Mouse (Mus musculus) T-helper 2 cell (primary cell): ENCODE measurements around the gene Dnajc28.
"Not testable (repeated sequence)": the region's sequence is repeated elsewhere in the genome, so short reads cannot be mapped to it uniquely, and the experiment has no call there.

Source experiments
- in situ Hi-C: fragments of 300-600 bp; cut with MboI, MseI; formaldehyde crosslinking; loops from one replicate; pipeline ENCODE4 v1.15.1; 2025; ENCODE audit warnings: high pct_unique_total_duplicates

Dnajc28 gene

DNA sequence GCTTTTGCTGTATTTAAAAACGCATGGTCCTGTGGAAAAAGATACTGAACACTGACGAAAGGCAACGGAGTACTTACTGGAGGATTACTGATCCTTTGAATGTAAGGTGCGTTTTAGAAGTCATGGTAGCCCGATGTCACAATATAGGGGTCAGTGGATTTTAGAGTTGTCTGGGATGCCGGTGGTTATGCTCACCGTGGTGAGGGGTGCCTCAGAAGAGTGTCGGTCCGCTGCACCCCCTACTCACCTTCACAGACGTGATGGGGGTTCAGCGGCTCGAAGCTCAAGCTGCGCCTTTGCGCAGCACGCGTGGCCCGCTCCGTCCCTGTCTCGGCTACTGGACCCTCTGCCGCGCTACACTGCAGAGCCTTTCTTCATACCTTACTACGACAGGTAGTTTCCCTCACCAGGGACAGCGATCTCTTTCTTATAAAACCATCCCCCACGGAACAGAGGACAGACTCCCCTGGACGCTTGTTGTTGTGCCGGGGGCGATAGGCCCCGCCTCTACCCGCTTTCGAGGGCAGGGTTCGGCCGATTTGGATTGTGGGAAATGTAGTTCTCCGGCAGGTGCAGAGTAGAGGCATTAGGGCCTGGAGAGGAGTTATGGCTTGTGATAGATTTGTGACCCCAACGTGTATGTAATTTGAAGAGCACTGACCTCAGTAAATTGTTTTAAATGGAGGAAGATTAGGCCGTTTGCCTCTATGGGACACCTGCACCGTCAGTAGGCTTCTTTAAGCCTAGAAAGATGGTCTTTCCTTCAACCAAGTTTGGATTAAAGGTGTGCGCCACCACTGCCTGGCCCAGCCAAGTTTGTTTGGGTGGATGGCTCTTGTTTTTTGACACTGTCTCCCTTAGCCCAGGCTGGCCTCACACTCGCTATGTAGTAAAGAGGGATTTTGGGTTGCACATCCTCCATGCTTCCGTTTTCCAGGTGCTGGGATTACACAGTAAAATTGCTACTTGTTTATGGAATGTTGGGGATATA is at the start of gene Dnajc28:
TSS of gene Dnajc28 (minus strand) at position 516 of the 991 bp plus-strand sequence.
- in situ Hi-C loops = loop anchor here (25.0 kb wide), 1 partner anchor 832 kb away; no protein-coding TSS in a partner anchor

- in situ Hi-C loops = no loop called here
These were observed 45.0 kb upstream of the Dnajc28 start for GRCm38 (mm10) chr16:91663795-91664194.

GRCm38 (mm10) chr16:91662336-91662735 is 43.5 kb upstream of the Dnajc28 start:
- in situ Hi-C loops = no loop called here

- in situ Hi-C loops = no loop called here
These were observed 42.6 kb upstream of the Dnajc28 start for GRCm38 (mm10) chr16:91661397-91661796.

GRCm38 (mm10) chr16:91659798-91660197 is 41.0 kb upstream of the Dnajc28 start:
- in situ Hi-C loops = no loop called here

GRCm38 (mm10) chr16:91658471-91658870 is 39.6 kb upstream of the Dnajc28 start:
- in situ Hi-C loops = no loop called here

DNA sequence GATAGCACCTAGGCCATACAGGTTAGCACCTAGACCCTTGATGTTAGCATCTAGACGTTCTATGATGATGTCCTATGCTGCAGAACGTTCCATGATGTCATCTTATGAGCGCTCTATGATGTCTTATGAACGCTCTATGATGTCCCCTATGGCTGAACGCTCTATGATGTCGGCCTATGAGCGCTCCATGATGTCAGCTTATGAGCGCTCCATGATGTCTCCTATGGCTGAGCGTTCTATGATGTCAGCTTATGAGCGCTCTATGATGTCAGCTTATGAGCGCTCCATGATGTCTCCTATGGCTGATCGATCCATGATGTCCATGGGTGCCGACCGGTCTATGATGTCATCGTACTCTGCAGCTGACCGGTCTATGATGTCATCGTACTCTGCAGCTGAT is 38.5 kb upstream of the Dnajc28 start:
- in situ Hi-C loops = no loop called here

DNA sequence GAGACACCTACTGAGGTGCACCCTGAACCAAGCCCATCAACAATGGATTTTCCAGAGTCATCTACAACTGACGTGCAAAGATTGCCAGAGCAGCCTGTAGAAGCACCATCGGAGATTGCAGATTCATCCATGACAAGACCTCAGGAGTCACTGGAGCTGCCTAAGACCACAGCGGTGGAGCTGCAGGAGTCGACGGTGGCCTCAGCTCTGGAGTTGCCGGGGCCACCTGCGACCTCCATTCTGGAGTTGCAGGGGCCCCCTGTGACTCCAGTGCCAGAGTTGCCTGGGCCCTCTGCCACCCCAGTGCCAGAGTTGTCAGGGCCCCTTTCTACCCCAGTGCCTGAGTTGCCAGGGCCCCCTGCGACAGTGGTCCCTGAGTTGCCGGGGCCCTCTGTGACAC is 36.5 kb upstream of the Dnajc28 start:
- in situ Hi-C loops = no loop called here

DNA sequence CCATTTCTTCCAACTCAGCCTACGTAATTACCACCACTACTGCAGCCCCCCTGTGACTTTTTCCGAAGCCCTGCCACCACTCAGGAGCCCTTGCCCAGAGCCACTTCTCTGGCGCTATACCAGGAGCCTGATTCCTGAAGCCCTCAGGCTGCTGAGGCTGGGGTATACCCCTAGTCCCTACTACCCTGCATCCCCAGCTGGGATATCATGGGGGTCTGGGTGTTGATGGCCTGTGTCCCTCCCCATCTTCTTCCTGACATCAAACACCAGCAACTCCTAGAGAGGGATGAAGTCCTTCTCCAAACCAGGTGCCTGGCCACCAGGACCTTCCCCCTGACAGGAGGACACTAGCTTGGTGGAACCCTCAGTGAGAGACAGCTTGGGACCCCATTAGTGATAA is 33.4 kb upstream of the Dnajc28 start:
- in situ Hi-C loops = no loop called here

DNA sequence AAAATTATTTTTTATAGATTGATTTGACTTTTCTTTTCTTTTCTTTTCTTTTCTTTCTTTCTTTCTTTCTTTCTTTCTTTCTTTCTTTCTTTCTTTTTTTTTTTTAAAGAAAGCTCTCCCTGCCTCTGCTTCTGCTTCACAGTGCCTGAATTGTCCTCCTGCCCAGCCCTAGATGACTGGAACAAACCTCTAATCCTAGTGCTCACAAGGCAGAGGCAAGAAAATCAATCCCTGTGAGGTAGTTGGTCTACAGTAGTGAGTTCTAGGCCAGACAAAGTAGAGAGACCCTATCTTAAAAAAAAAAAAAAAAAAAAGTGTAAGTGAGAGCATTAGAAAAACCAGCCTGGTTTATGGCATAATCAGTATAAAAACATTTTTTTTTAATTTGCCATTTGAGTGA is 31.0 kb upstream of the Dnajc28 start:
- in situ Hi-C loops = no loop called here

- in situ Hi-C loops = no loop called here
These were observed 30.4 kb upstream of the Dnajc28 start for GRCm38 (mm10) chr16:91649246-91649645.

- in situ Hi-C loops = no loop called here
These were observed 29.4 kb upstream of the Dnajc28 start for GRCm38 (mm10) chr16:91648220-91648550.

DNA sequence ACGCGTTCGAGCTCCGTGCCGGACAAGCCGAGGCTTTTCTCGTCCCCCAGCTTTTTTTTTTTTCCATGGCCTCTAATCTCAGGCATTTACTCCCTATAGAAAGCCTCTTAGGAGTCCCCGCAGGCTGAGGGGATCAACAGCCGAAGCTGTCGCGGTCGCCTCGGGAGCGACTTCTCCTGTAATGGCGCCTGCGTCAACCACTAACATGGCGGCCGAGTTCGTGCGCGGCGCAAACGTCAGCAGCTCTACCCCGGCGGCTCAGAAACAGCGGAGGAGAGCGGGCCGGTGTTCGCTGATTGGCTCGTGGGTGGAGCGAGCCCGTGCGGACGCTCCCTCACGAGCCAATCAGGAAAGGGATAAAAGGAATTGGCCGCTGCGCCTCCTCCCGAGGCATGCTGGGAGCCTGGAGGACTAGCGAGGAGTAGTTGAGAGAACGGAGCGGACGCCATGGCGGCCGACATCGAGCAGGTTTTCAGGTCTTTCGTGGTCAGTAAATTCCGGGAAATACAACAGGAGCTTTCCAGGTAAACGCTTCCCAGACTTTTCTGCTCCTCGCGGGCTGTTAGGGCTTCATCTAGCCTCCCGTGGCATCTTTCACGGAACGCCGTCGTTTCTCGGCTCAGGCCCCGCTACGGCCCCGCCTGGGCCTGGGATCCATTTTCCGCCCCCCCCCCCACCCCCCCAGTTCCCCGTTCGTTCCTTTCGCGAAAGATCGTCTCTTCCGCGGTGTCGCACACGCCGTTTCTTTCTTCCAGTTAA is 28.8 kb upstream of the Dnajc28 start, which contains the start of gene Son:
TSS of gene Son (plus strand) at position 46 of the 759 bp plus-strand sequence.
- in situ Hi-C loops = no loop called here

GRCm38 (mm10) chr16:91646681-91647419 is 28.0 kb upstream of the Dnajc28 start, which contains the start of gene Gart:
TSS of gene Gart (minus strand) at chr16:91646952.
- in situ Hi-C loops = no loop called here

DNA sequence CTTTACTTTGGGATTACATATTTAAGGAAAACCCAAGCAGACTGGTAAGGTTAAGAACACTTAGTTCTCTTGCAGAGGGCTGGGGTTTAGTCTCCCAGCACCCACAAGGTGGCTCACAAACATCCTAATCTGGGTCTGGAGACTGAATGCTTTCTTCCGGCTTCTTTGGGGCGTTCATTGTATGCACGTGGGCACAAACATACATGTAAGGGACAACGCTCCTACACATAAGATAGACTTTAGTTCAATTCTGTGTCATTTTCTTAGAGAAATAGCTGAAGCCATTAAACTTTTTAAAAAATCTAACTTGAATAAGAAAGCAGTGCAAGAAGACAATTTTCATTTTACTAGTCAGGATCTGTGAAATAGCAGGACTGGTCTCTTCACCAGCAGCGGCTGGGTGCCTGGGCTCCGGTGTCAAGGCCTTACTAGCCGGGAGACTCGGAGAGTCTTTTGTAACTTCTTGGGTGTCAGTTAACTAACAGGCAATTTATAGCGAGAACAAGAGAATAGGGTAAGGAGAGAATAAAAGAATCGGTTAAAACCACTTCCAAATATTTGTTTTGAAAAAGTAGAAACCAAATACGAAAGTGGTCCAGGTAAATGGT is 27.3 kb upstream of the Dnajc28 start:
- in situ Hi-C loops = no loop called here

DNA sequence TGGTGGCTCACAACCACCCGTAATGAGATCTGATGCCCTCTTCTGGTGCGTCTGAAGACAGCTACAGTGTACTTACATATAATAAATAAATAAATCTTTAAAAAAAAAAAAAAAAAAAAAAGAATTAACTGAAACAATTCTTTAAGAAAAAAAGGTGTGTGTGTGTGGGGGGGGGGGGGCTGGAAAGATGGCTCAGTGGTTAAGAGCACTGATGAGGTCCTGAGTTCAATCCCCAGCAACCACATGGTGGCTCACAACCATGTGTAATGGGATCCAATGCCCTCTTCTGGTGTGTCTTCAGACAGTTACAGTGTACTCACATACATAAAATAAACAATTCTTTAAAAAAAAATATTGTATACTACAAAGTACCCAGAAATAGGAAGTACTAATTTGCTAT is 26.6 kb upstream of the Dnajc28 start:
- in situ Hi-C loops = not testable (repeated sequence)

- in situ Hi-C loops = no loop called here
These were observed 26.1 kb upstream of the Dnajc28 start for GRCm38 (mm10) chr16:91644901-91645300.

DNA sequence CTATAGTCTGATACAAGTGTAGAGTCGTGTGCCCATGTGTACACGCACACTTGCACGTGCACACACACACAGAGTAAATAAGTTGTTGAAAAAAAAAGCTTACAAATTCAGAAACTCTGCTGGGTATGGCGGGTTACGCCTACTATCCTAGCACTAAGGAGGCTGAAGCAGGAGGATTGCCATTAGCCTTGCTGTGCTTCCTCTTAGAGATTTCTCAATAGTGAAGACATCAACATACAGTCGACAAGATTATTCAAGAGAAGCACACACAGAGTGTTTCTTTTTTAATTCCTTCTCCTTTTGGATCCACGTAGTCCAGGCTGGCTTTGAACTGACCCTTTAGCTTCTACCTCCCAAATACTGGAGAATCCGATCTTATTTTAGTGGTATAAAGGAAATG is 21.3 kb upstream of the Dnajc28 start:
- in situ Hi-C loops = no loop called here

DNA sequence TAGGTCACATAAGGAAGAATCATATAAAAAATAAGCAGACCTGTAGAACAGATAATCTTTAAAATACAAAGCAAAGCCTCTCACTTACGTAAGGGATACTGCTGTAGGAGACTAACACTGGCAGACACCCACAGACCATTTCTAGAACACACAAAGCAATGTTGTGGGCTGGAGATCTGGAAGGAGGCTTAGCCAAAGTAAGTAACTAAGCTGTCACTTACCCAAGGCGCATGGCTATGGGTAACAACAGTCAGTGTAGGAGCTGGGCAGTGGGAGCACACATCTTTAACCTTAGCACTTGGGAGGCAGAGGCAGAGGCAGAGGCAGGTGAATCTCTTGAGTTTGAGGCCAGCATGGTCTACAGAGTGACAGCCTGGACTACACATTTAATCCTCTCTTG is 20.8 kb upstream of the Dnajc28 start:
- in situ Hi-C loops = no loop called here

DNA sequence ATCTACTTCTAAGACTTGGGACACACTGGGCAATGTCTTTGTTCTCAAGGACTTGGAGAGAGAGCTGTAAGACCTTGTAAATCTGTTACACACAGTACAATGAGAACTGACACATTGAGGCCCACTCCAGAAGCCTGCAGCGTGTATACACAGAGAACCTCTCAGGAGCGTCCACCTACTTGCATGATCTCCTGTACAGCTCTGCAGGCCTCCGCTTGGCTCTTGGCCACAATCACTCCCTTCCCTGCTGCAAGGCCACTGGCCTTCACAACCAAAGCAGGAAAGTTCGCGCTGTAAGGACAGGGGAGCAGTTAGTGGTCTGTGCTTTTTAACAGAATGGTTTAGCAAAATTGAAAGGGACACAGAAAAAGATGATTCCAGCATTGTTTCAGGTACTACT is 20.3 kb upstream of the Dnajc28 start:
- in situ Hi-C loops = no loop called here

- in situ Hi-C loops = loop anchor here (5.0 kb wide), 1 partner anchor 39 kb away; no protein-coding TSS in a partner anchor
These were observed 14.8 kb upstream of the Dnajc28 start for GRCm38 (mm10) chr16:91633641-91634040.
